Mouse (Mus musculus) intestine, embryonic 15.5 days (tissue): ENCODE results near the gene Nlk. TPM values are rescaled to one million over a fixed set of nuclear protein-coding genes. Genes with fewer than 3 reads are reported as not detected.

Experiments used
- ATAC-seq: fragments of 200-750 bp; cut with Nextera tagmentation; 2 replicates; pipeline ENCODE4 v1.8.0; 2017; ENCODE audit warnings: moderate TSS enrichment, moderate library complexity
- H3K27ac ChIP-seq: fragments of 300-500 bp; sonication (generic); 2 replicates; pipeline ENCODE4 v1.5.1; 2015; ENCODE audit warnings: mild to moderate bottlenecking, inconsistent platforms
- H3K27me3 ChIP-seq: fragments of 300-500 bp; sonication (generic); replicated peaks from 2 replicates; pipeline ENCODE4 v1.6.1; 2015; ENCODE audit warnings: inconsistent platforms
- H3K36me3 ChIP-seq: fragments of 300-500 bp; sonication (generic); 2 replicates; pipeline ENCODE4 v1.6.1; 2015; ENCODE audit warnings: inconsistent platforms
- H3K4me1 ChIP-seq: fragments of 300-500 bp; sonication (generic); replicated peaks from 2 replicates; pipeline ENCODE4 v1.6.1; 2015; ENCODE audit warnings: inconsistent platforms
- H3K4me2 ChIP-seq: fragments of 300-500 bp; sonication (generic); replicated peaks from 2 replicates; pipeline ENCODE4 v1.6.1; 2015; ENCODE audit warnings: mild to moderate bottlenecking, inconsistent platforms
- H3K4me3 ChIP-seq: fragments of 300-500 bp; sonication (generic); replicated peaks from 2 replicates; pipeline ENCODE4 v1.5.1; 2015; ENCODE audit warnings: inconsistent platforms
- H3K9ac ChIP-seq: fragments of 300-500 bp; sonication (generic); 2 replicates; pipeline ENCODE4 v1.6.1; 2015; ENCODE audit warnings: inconsistent platforms
- H3K9me3 ChIP-seq: fragments of 300-500 bp; sonication (generic); 2 replicates; pipeline ENCODE4 v1.6.1; 2016; ENCODE audit warnings: inconsistent platforms
- WGBS: fragments of 180-500 bp; shearing (Covaris S2); methylation state at CpG from one replicate; pipeline ENCODE4 v1.1.7; 2015; 5-methylcytosine and 5-hydroxymethylcytosine counted together
- polyA plus RNA-seq: library from polyadenylated mRNA; unstranded; fragments of >200 nt; fragmentation: Nextera tagmentation; extraction: Ambion mirVana; gene quantifications from 2 replicates; pipeline ENCODE4 v1.2.1, GENCODE M21; 2015

Nlk gene
- polyA plus RNA-seq, 1 experiment from 2014 or later: 10.3 TPM

DNA sequence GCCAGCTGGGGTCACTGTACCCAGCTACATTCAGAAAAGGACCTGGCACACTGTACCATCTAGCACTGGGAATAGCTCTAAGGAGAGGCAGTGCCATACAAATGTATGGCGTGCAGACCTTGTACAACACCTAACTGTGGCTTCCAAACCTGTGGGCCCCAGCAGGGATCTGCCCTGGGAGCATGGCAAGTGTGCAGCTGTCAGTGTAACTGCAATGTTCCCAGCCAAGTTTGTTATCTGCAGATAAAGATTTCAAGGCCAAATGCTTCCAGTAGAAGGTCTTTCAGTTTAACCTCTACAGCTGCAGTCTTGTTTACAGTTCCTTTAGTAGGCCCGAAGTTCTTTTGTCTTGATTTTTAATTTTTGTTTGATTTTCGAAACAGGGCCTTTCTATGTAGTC, 141.6 kb downstream of the Nlk start:
- H3K9me3 ChIP-seq: no peaks in the 10 kb centered on the region
- H3K9ac ChIP-seq: no peak overlapping the region
- peaks cover 5% of the 10 kb centered on the region; the same call in 1 of the 2 replicates for H3K4me1 ChIP-seq
- 50% methylated on average over 3 of the region's 3 CpGs for WGBS
- no peak overlapping the region for H3K4me2 ChIP-seq
- H3K36me3 ChIP-seq: no peaks in the 10 kb centered on the region
- no peak overlapping the region for H3K4me3 ChIP-seq
- peak; percentile 35; the same call in 1 of the 2 replicates for ATAC-seq
- H3K27me3 ChIP-seq: no peaks in the 10 kb centered on the region
- H3K27ac ChIP-seq: peak overlapping the region; percentile 71

DNA sequence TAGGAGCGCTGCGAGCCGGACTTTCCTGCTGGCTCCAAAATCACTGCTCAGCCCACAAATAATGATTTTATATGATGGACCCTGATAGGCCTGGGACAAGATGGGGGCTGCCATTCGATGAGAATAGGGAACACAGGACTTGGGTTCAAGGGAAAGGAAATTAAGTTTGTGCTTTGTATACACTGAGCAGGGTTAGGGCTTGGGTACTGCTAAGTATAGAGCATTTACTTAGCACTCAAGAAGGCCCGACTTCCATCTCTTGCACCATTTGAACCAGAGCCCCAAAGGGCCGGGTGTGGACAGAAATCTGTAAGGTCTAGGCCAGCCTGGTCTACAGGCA, 146.1 kb downstream of the Nlk start:
- ATAC-seq: peak; percentile 15

DNA sequence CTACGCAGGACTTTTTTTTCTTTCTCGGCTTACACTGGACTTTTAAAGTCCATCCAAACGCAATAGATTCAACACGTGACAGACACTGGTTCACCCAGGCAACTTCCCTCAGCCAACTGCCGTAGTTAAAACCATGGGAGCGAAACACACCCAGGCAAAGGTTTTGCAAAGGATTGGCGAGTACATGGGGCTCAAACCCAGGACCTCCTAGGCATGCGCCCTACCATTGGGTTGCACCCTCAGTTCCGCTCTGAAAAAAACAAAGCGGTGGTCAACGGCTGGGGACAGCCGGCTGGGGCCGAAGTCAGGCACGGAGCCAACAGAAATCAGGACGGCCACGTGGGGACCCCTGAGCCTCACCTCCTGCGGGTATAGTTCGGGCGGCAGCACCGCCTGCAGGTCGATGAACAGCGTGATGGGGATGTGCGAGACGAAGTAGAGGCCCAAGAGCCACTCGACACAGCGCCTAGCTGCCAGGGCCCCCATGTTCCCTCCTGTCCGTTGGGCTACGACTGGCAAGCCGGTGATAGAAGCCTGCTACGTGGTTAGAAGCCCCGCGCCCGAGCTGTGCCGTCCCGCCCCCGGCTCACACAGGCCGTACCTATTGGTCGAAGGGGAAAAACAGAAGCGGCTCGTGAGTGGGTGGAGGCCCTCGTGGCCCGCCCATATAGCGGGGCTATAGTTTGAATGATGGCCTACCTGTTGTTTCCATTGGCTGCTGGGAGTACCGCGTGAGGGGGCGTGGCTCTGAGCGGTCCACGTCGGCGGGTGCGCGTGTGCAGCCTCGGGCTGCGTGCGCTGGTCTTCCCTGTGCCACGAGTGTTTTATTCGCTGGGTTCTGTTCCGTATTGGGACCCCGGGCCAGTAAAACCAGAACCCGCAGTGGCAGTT, 146.8 kb downstream of the Nlk start, which contains the start of gene Tmem97:
Gene Tmem97 (minus strand): TSS at position 610 of the 891 bp plus-strand sequence.
- Histone ChIP-seq H3K9me3 (no peaks in the 10 kb centered on the region), H3K27ac (peak within 1 kb of the TSS; percentile 81), H3K4me3 (peak within 1 kb of the TSS; percentile 70), H3K4me1 (peaks cover 15% of the 10 kb centered on the region; the same call in 1 of the 2 replicates), H3K27me3 (no peaks in the 10 kb centered on the region), H3K36me3 (no peaks in the 10 kb centered on the region), H3K4me2 (peak within 1 kb of the TSS; percentile 82), H3K9ac (peak within 1 kb of the TSS; percentile 77)
- WGBS: under 1% methylated on average over 60 of the region's 60 CpGs
- ATAC-seq: peak; percentile 99

More for the DNA sequence above, 146.1 kb downstream of the Nlk start:
- H3K9ac ChIP-seq: peak overlapping the region; percentile 36; the same call in 1 of the 2 replicates
- no peaks in the 10 kb centered on the region for H3K9me3 ChIP-seq
- peak overlapping the region; percentile 80 for H3K27ac ChIP-seq
- no peaks in the 10 kb centered on the region for H3K27me3 ChIP-seq
- H3K4me2 ChIP-seq: peak overlapping the region; percentile 82
- H3K4me1 ChIP-seq: peaks cover 15% of the 10 kb centered on the region; the same call in 1 of the 2 replicates
- peak overlapping the region; percentile 70 for H3K4me3 ChIP-seq
- WGBS: 33% methylated on average over 6 of the region's 6 CpGs
- no peaks in the 10 kb centered on the region for H3K36me3 ChIP-seq

DNA sequence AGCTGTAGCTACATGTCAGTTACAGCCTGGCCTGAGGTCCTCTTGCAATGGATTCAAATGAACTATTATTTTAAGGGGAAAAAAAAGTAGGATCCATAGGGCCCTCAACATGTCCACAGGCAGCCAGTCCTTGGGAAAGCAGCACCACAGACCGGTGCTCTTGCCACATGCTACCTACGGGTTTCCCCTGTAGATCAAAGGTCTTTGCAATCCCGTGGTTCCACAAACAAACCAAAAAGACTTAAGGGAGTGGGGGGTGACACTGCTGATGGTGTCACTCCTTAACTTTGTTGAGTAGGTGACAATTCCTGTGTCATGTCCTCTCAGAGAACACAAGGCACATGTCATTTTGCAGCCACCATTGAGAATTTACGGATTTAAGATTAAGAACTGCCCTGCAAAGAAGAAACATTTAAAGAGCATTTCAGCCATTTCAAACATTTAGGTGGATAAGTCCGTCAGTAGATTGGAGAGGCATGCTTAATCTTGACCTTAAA, 147.6 kb downstream of the Nlk start:
- H3K27ac ChIP-seq: 0 out of 2 replicates have a peak overlapping the region, but pooled peaks have one; percentile 81
- H3K36me3 ChIP-seq: no peaks in the 10 kb centered on the region
- H3K4me3 ChIP-seq: peak overlapping the region; percentile 70
- H3K27me3 ChIP-seq: no peaks in the 10 kb centered on the region
- WGBS: 8% methylated on average over 5 of the region's 5 CpGs
- peak overlapping the region; percentile 82 for H3K4me2 ChIP-seq
- no peak for ATAC-seq
- H3K4me1 ChIP-seq: peaks cover 15% of the 10 kb centered on the region; the same call in 1 of the 2 replicates
- peak overlapping the region; percentile 77 for H3K9ac ChIP-seq
- no peaks in the 10 kb centered on the region for H3K9me3 ChIP-seq

DNA sequence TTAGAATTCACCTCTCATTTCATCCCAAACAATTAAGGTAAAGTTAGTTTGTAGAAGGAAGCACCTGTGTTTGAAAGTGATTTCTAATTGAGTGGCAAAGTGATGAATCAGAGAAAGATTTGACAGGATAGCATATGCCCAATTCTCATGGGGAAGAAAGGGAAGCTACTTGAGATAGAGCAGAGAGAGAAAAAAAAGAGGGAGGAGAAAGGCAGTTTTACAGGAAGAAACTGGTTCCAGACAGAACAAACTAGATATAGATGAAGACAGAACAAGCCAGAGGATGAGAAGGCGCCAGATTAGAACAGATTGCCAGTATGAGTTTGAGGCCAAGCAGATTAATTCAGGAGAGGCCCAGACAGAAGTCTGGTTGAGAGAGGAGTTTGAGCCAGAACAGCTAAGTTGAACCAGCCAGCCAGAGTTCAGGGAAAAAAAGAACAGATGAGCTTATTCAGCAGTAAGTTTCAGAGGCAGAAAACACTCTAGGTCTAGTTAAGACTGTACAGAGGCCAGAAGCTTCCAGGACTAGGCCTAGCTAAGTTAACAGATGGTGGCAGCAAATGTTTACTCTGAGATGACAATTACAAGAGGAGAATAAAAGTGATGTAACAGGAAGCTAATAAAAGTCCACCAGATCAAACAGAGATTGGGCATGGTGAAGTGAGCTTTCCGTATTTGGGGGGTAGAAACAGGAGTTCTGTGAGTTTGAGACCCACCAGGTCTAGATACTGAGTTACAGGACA, 149.3 kb downstream of the Nlk start:
- 73% methylated on average over 2 of the region's 2 CpGs for WGBS
- Histone ChIP-seq H3K9ac (no peak overlapping the region), H3K36me3 (peaks cover 4% of the 10 kb centered on the region), H3K9me3 (no peaks in the 10 kb centered on the region), H3K4me2 (peak overlapping the region; percentile 82; the same call in 1 of the 2 replicates), H3K4me1 (peaks cover 15% of the 10 kb centered on the region; the same call in 1 of the 2 replicates), H3K4me3 (no peak overlapping the region), H3K27ac (no peak overlapping the region), H3K27me3 (no peaks in the 10 kb centered on the region)
- no peak for ATAC-seq

DNA sequence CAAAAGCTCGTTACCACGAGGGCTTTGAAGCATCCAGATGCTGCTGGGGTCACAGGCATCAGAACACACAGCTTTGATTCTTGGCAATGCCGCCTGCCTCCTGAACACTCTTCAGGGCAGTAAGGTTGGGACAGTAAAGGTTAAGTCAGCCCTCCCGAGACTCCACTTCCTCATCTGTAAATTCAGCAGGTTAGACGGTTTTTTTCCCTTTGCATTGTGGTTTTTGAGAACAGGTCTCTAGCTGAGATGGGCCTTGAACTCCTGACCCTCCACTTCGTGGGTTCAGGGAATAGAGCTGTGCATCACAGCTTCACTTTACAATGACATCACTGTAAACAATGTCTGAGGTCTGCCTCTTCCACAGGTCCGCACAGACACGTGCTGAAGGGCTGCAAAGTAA, 152.0 kb downstream of the Nlk start:
- Histone ChIP-seq H3K36me3 (peaks cover 16% of the 10 kb centered on the region), H3K27me3 (no peaks in the 10 kb centered on the region), H3K4me2 (no peak overlapping the region), H3K4me3 (no peak overlapping the region), H3K9ac (no peak overlapping the region), H3K4me1 (peaks cover 10% of the 10 kb centered on the region; the same call in 1 of the 2 replicates), H3K9me3 (no peaks in the 10 kb centered on the region), H3K27ac (no peak overlapping the region)
- WGBS: 51% methylated on average over 8 of the region's 8 CpGs
- no peak for ATAC-seq

DNA sequence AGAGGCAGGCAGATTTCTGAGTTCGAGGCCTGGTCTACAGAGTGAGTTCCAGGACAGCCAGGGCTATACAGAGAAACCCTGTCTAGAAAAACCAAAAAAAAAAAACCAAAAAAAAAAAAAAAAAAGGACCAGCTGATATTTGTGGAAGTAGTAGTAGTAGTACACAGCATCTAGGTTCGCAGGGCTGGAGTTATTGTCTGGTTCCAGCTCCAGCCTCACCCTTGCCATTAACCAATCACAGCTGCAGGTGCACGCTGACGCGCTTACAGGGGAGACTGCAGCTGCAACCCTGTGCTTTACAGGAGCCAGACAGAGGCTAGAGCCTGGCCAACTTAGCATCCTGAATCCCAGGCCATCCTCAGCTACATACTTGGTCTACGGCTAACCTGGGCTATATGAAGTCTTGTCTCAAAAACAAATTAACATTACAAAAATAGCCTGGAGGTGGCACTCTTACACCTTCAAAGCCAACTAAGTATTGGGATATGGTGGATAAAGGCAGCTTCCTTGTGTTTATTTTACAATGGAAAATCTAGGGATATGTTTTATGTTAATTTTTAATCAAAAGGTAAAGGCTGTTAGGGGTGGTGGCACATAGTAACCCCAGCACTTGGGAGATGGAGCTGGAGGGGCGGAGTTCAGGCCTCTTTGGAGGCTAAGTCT, 152.6 kb downstream of the Nlk start:
- Histone ChIP-seq H3K27me3 (no peaks in the 10 kb centered on the region), H3K4me3 (no peak overlapping the region), H3K36me3 (peaks cover 16% of the 10 kb centered on the region), H3K9me3 (no peaks in the 10 kb centered on the region), H3K4me2 (no peak overlapping the region), H3K27ac (no peak overlapping the region), H3K4me1 (peaks cover 10% of the 10 kb centered on the region; the same call in 1 of the 2 replicates), H3K9ac (no peak overlapping the region)
- 93% methylated on average over 7 of the region's 7 CpGs for WGBS
- no peak for ATAC-seq

DNA sequence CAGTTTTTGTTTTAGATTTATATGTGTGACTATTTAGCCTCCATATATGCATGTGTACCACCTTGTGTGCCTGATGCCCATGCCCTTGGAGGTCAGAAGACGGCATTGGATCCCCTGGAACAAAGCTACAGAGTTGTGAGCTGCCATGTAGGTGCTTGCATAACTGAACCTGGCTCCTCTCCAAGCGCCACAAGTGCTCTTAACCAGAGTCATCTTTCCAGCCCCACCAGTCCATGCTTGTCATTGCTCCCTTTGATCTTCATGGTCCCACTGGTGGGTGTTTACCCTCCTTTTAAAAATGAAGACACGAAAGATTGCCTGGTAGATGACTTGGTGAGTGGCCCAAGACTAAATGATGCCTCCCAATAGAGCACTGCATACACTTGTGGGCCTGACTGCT, 156.8 kb downstream of the Nlk start:
- no peak for ATAC-seq
- Histone ChIP-seq H3K27me3 (no peaks in the 10 kb centered on the region), H3K4me3 (no peak overlapping the region), H3K4me2 (no peak overlapping the region), H3K36me3 (peaks cover 16% of the 10 kb centered on the region), H3K27ac (no peak overlapping the region), H3K4me1 (peaks cover 14% of the 10 kb centered on the region; the same call in 1 of the 2 replicates), H3K9ac (no peak overlapping the region), H3K9me3 (no peaks in the 10 kb centered on the region)
- WGBS: 82% methylated on average over 3 of the region's 3 CpGs

DNA sequence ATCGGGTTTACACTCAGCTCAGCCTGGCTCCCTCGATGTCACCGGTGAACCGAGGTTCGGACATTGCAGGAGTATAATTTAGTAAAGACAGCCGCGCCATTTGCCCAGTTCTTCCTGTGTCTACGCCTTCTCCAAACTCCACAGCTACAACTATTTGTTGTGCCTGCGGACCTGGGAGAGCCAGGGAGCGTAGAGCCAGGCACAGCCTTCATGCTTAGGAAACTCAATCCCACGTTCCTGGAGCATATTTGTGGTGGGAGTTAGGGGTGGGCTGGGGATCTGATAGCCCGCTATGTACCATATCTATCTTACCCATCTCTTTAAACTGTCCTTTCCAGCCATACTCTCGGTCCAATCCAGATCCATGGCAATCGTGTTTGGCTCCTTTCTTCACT, 160.5 kb downstream of the Nlk start:
- H3K27ac ChIP-seq: peak overlapping the region; percentile 78
- peak; percentile 5; the same call in 1 of the 2 replicates for ATAC-seq
- H3K4me1 ChIP-seq: peaks cover 23% of the 10 kb centered on the region; the same call in 1 of the 2 replicates
- H3K9ac ChIP-seq: peak overlapping the region; percentile 65
- H3K4me3 ChIP-seq: peak overlapping the region; percentile 82
- H3K4me2 ChIP-seq: peak overlapping the region; percentile 71
- no peaks in the 10 kb centered on the region for H3K9me3 ChIP-seq
- H3K27me3 ChIP-seq: no peaks in the 10 kb centered on the region
- peaks cover 10% of the 10 kb centered on the region; the same call in 1 of the 2 replicates for H3K36me3 ChIP-seq
- 1% methylated on average over 14 of the region's 14 CpGs for WGBS

DNA sequence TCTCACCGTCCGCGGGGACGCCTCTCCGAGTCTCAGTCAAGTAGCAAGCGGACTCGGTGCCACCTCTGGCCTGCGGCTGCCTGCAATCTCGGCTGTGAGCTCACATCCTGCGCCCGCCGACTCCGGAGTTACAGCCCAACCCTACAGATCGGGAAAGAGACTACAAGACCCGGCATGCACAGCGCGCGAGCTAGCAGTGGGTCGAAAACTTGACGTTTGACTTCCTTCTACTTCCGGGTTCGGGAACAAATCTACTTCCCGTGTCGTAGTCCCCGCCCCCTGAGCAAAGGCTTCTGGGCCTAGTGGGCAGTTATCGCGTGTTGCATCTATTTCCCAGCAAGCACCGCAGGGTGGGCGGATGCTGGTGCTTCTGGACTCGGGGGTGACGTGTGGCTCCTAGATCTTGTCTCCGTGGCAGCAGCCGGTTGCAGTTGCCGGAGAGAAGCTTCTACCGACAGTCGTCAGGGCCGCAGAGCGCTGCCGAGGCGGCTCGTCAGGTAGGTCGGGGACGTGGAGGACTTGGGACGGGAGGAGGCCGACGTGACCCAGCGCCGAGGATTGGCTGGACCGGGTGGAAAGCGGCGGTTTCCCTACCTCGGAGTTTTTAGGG, 161.0 kb downstream of the Nlk start, which contains the start of the genes Tnfaip1 and Ift20:
Gene Tnfaip1 (minus strand): TSS at position 253 of the 610 bp plus-strand sequence.
Gene Ift20 (plus strand): TSS at position 282 of the 610 bp plus-strand sequence.
- peak within 1 kb of the TSS; percentile 98 for H3K27ac ChIP-seq
- H3K36me3 ChIP-seq: peaks cover 8% of the 10 kb centered on the region; the same call in 1 of the 2 replicates
- peak within 1 kb of the TSS; percentile 71 for H3K4me2 ChIP-seq
- peak; percentile 98 for ATAC-seq
- peak within 1 kb of the TSS; percentile 82 for H3K4me3 ChIP-seq
- H3K27me3 ChIP-seq: no peaks in the 10 kb centered on the region
- under 1% methylated on average over 52 of the region's 52 CpGs for WGBS
- H3K9ac ChIP-seq: peak within 1 kb of the TSS; percentile 85
- no peaks in the 10 kb centered on the region for H3K9me3 ChIP-seq
- H3K4me1 ChIP-seq: peaks cover 23% of the 10 kb centered on the region; the same call in 1 of the 2 replicates
